Mouse (Mus musculus) MEL (cell line): ENCODE measurements around the gene Adap1.

Source experiments
- MEF2A ChIP-seq: IDR thresholded peaks from 2 replicates; pipeline ENCODE4 v1.6.1; 2014; ENCODE audit warnings: low read depth, mild to moderate bottlenecking, inconsistent platforms, low read length, improper control_type of control experiment; ENCODE audit not compliant: poor library complexity, insufficient replicate concordance, severe bottlenecking; ENCODE audit errors: extremely low read depth
- POLR2A ChIP-seq, 2 experiments: IDR thresholded peaks; 2 replicates each; pipeline ENCODE4 v1.6.1; 2011 to 2012; ENCODE audit warnings: low read length in 2 of 2, mild to moderate bottlenecking in 2 of 2, control low read depth in 1 of 2, improper control_type of control experiment in 1 of 2, low read depth in 1 of 2, moderate library complexity in 1 of 2; ENCODE audit not compliant: control insufficient read depth in 1 of 2, insufficient read depth in 1 of 2, poor library complexity in 1 of 2
- POLR2AphosphoS5 ChIP-seq: IDR thresholded peaks from 2 replicates; pipeline ENCODE4 v1.6.1; 2012; ENCODE audit warnings: low read depth, borderline replicate concordance, mild to moderate bottlenecking, inconsistent platforms, low read length, moderate library complexity, mixed read lengths
- SIN3A ChIP-seq: IDR thresholded peaks from 2 replicates; pipeline ENCODE4 v1.6.1; 2012; ENCODE audit warnings: low read length, improper control_type of control experiment, inconsistent platforms
- TBP ChIP-seq: IDR thresholded peaks from 2 replicates; pipeline ENCODE4 v1.8.0; 2011; ENCODE audit warnings: low read depth, low read length, improper control_type of control experiment

- no peak for TF ChIP-seq POLR2A (IDR thresholded peaks at IDR 0.05; ENCODE audit: control insufficient read depth in 1 of 2, insufficient read depth in 1 of 2, low read depth in 1 of 2, low read length in 2 of 2, poor library complexity in 1 of 2)
- no peak for TF ChIP-seq TBP
- TF ChIP-seq POLR2AphosphoS5: no peak
- no peak for TF ChIP-seq SIN3A
- no peak for TF ChIP-seq MEF2A
Measured at GRCm38 (mm10) chr5:139364911-139365571, 39.6 kb upstream of the Adap1 start.
